Mouse (Mus musculus): Measurements from ENCODE around the gene Mfap5. TPM values are rescaled to one million over a fixed set of nuclear protein-coding genes. Genes with fewer than 3 reads are reported as not detected.

The Mfap5 gene
- total and polyA plus RNA-seq, 3 experiments: 0.15 to 0.42 (median 0.16) TPM

- peak overlapping the region; percentile 29; the same call in 1 of the 2 replicates for H3K4me2 ChIP-seq (ENCODE audit: insufficient read depth, low read depth, poor library complexity, severe bottlenecking)
- no peak for DNase-seq (ENCODE audit: extremely low read depth)
- no peak overlapping the region for H3K9ac ChIP-seq (ENCODE audit: insufficient read depth, low read depth)
- dilution Hi-C loops (cut with MboI; ENCODE audit: extremely low pct_ligation_motif_present, extremely low pct_unique_long_range_greater_than_20kb, low sequenced_read_pairs): no loop called here
- no peaks in the 10 kb centered on the region for H3K9me3 ChIP-seq (replicated peaks; ENCODE audit: low read length)
- no peaks in the 10 kb centered on the region for H3K36me3 ChIP-seq (replicated peaks in 1 of 2; ENCODE audit: control insufficient read depth in 1 of 2, insufficient read depth in 1 of 2, low read length in 1 of 2)
- H3K27me3 ChIP-seq (replicated peaks): no peaks in the 10 kb centered on the region
- H3K79me2 ChIP-seq (replicated peaks; ENCODE audit: control insufficient read depth, extremely low read depth, insufficient read depth, poor library complexity, severe bottlenecking): no peaks in the 10 kb centered on the region
- in situ Hi-C loops (cut with MboI; ENCODE audit: low pct_ligation_motif_present, low pct_unique_long_range_greater_than_20kb, low sequenced_read_pairs): no loop called here
- peaks cover 9 to 29% of the 10 kb centered on the region in 2 experiments for H3K4me1 ChIP-seq (ENCODE audit: control insufficient read depth in 1 of 2, insufficient read depth in 2 of 2)
- no peak overlapping the region for H3K27ac ChIP-seq (ENCODE audit: insufficient read depth, low read depth)
- no peak overlapping the region for H3K4me3 ChIP-seq (replicated peaks in 1 of 3; ENCODE audit: low read depth in 2 of 3, low read length in 2 of 3, poor library complexity in 1 of 3)
- TF ChIP-seq IRF4 (IDR thresholded peaks at IDR 0.05; ENCODE audit: low read depth, low read length) (no peak), MAFK (IDR thresholded peaks at IDR 0.05; ENCODE audit: insufficient replicate concordance, low read length) (peak; percentile 47; the same call in 1 of the 2 replicates), MAZ (IDR thresholded peaks at IDR 0.05; ENCODE audit: low read depth, low read length) (no peak), BHLHE40 (IDR thresholded peaks at IDR 0.05; ENCODE audit: low read depth, low read length) (peak; percentile 50; the same call in 1 of the 2 replicates)
Observed at GRCm38 (mm10) chr6:122545948-122546347, 40.3 kb downstream of the Mfap5 start.

DNA sequence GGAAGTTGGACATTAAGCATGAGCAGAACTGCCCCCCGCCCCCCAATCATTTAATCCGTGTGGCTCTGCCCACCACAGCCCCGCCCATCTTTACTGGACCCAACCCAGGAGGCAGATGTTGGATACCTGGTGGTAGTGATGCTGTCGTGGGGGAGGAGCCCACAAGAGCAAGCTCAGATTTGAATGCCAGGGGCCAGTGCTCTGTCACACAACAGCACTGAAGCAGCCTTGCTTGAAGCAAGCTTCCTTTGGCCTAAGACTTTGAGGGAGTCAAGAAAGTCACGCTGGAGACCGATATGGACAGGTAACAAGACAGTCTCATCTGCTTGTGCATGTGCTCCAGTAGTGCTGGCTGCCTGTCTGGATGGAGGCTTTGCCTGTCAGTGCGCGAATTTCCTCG lies 48.0 kb downstream of the Mfap5 start, which contains the start of gene Aicda:
TSS of gene Aicda (plus strand) at position 196 of the 400 bp plus-strand sequence.
- H3K9ac ChIP-seq (ENCODE audit: insufficient read depth, low read depth): peak within 1 kb of the TSS; percentile 27; the same call in 1 of the 2 replicates
- peaks cover 2% of the 10 kb centered on the region for H3K9me3 ChIP-seq (replicated peaks; ENCODE audit: low read length)
- TF ChIP-seq MYC (IDR thresholded peaks at IDR 0.05; ENCODE audit: low read depth, low read length): no peak
- TF ChIP-seq USF1 (IDR thresholded peaks at IDR 0.05; ENCODE audit: low read depth, low read length): no peak
- no peak for TF ChIP-seq E2F4 (IDR thresholded peaks at IDR 0.05; ENCODE audit: insufficient replicate concordance, low read depth, low read length)
- peak; percentile 51 for TF ChIP-seq POLR2A (IDR thresholded peaks at IDR 0.05; ENCODE audit: low read depth, low read length)
- TF ChIP-seq TCF12 (IDR thresholded peaks at IDR 0.05; ENCODE audit: low read depth, low read length): 0 out of 2 replicates have a peak, but pooled peaks have one; percentile 22
- peak; percentile 73 for TF ChIP-seq TBP (conservative IDR thresholded peaks at IDR 0.05; ENCODE audit: low read depth, low read length)
- peak; percentile 48; the same call in 1 of the 2 replicates for TF ChIP-seq NELFE (IDR thresholded peaks at IDR 0.05; ENCODE audit: low read depth, low read length)
- in situ Hi-C loops (cut with MboI; ENCODE audit: low pct_ligation_motif_present, low pct_unique_long_range_greater_than_20kb, low sequenced_read_pairs): no loop called here
- H3K4me1 ChIP-seq (ENCODE audit: control insufficient read depth in 1 of 2, insufficient read depth in 2 of 2): peaks cover 12 to 39% of the 10 kb centered on the region in 2 experiments
- dilution Hi-C loops (cut with MboI; ENCODE audit: extremely low pct_ligation_motif_present, extremely low pct_unique_long_range_greater_than_20kb, low sequenced_read_pairs): no loop called here
- peaks cover 0 to 6% of the 10 kb centered on the region in 2 experiments for H3K36me3 ChIP-seq (replicated peaks in 1 of 2; ENCODE audit: control insufficient read depth in 1 of 2, insufficient read depth in 1 of 2, low read length in 1 of 2)
- H3K27ac ChIP-seq (ENCODE audit: insufficient read depth, low read depth): 0 out of 2 replicates have a peak within 1 kb of the TSS, but pooled peaks have one; percentile 9
- H3K79me2 ChIP-seq (replicated peaks; ENCODE audit: control insufficient read depth, extremely low read depth, insufficient read depth, poor library complexity, severe bottlenecking): no peaks in the 10 kb centered on the region
- peak; percentile 75 for DNase-seq (ENCODE audit: extremely low read depth)
- H3K4me2 ChIP-seq (ENCODE audit: insufficient read depth, low read depth, poor library complexity, severe bottlenecking): peak within 1 kb of the TSS; percentile 83
- H3K4me3 ChIP-seq (replicated peaks in 1 of 3; ENCODE audit: low read depth in 2 of 3, low read length in 2 of 3, poor library complexity in 1 of 3): peak within 1 kb of the TSS; percentile 13 to 76 (median 63)
- H3K27me3 ChIP-seq (replicated peaks): no peaks in the 10 kb centered on the region

GRCm38 (mm10) chr6:122554102-122554501 lies 48.5 kb downstream of the Mfap5 start:
- Histone ChIP-seq H3K27ac (ENCODE audit: insufficient read depth, low read depth) (no peak overlapping the region), H3K9me3 (replicated peaks; ENCODE audit: low read length) (peaks cover 2% of the 10 kb centered on the region), H3K4me2 (ENCODE audit: insufficient read depth, low read depth, poor library complexity, severe bottlenecking) (peak overlapping the region; percentile 83), H3K79me2 (replicated peaks; ENCODE audit: control insufficient read depth, extremely low read depth, insufficient read depth, poor library complexity, severe bottlenecking) (no peaks in the 10 kb centered on the region), H3K9ac (ENCODE audit: insufficient read depth, low read depth) (peak overlapping the region; percentile 27; the same call in 1 of the 2 replicates), H3K36me3 (replicated peaks in 1 of 2; ENCODE audit: control insufficient read depth in 1 of 2, insufficient read depth in 1 of 2, low read length in 1 of 2) (peaks cover 0 to 10% of the 10 kb centered on the region in 2 experiments), H3K27me3 (replicated peaks) (no peaks in the 10 kb centered on the region), H3K4me1 (ENCODE audit: control insufficient read depth in 1 of 2, insufficient read depth in 2 of 2) (peaks cover 12 to 43% of the 10 kb centered on the region in 2 experiments), H3K4me3 (replicated peaks in 1 of 3; ENCODE audit: low read depth in 2 of 3, low read length in 2 of 3, poor library complexity in 1 of 3) (peak overlapping the region; percentile 13 to 76 (median 63))
- no peak for TF ChIP-seq PAX5 (IDR thresholded peaks at IDR 0.05; ENCODE audit: low read length)
- TF ChIP-seq CHD1 (IDR thresholded peaks at IDR 0.05; ENCODE audit: low read depth, low read length): peak; percentile 69
- TF ChIP-seq RCOR1 (conservative IDR thresholded peaks at IDR 0.05; ENCODE audit: low read depth, low read length): 0 out of 2 replicates have a peak, but pooled peaks have one; percentile 13
- peak; percentile 21; the same call in 1 of the 2 replicates for TF ChIP-seq BHLHE40 (IDR thresholded peaks at IDR 0.05; ENCODE audit: low read depth, low read length)
- TF ChIP-seq USF2 (conservative IDR thresholded peaks at IDR 0.05; ENCODE audit: low read depth, low read length): no peak
- peak; percentile 73 for TF ChIP-seq ZNF384 (IDR thresholded peaks at IDR 0.05; ENCODE audit: low read depth, low read length)
- no peak for TF ChIP-seq NELFE (IDR thresholded peaks at IDR 0.05; ENCODE audit: low read depth, low read length)
- TF ChIP-seq E2F4 (IDR thresholded peaks at IDR 0.05; ENCODE audit: insufficient replicate concordance, low read depth, low read length): no peak
- peak; percentile 45; the same call in 1 of the 2 replicates for TF ChIP-seq IRF4 (IDR thresholded peaks at IDR 0.05; ENCODE audit: low read depth, low read length)
- TF ChIP-seq MEF2A (IDR thresholded peaks at IDR 0.05; ENCODE audit: borderline replicate concordance, low read depth, low read length): peak; percentile 24; the same call in 1 of the 2 replicates
- TF ChIP-seq EP300 (IDR thresholded peaks at IDR 0.05; ENCODE audit: low read length): peak; percentile 47; the same call in 1 of the 2 replicates
- 0 out of 2 replicates have a peak, but pooled peaks have one; percentile 10 for TF ChIP-seq ETS1 (conservative IDR thresholded peaks at IDR 0.05; ENCODE audit: low read depth, low read length)
- in situ Hi-C loops (cut with MboI; ENCODE audit: low pct_ligation_motif_present, low pct_unique_long_range_greater_than_20kb, low sequenced_read_pairs) (no loop called here), dilution Hi-C loops (cut with MboI; ENCODE audit: extremely low pct_ligation_motif_present, extremely low pct_unique_long_range_greater_than_20kb, low sequenced_read_pairs) (no loop called here)
- no peak for DNase-seq (ENCODE audit: extremely low read depth)
